Mouse (Mus musculus) stomach, postnatal 0 days (tissue): ENCODE measurements at regions not wholly inside any gene's neighbourhood (a gene's known extent, or its start where the extent isn't known, plus 50 kb on each side); places are given as distances from the start of the nearest gene placed in this dataset.

Experiments used
- CTCF ChIP-seq: IDR thresholded peaks from 2 replicates; pipeline ENCODE4 v1.5.1; 2016; ENCODE audit warnings: antibody characterized with exemption, low read depth, mild to moderate bottlenecking, moderate library complexity
- EP300 ChIP-seq: optimal IDR thresholded peaks from 2 replicates; pipeline ENCODE3; 2016; ENCODE audit warnings: antibody characterized with exemption

DNA sequence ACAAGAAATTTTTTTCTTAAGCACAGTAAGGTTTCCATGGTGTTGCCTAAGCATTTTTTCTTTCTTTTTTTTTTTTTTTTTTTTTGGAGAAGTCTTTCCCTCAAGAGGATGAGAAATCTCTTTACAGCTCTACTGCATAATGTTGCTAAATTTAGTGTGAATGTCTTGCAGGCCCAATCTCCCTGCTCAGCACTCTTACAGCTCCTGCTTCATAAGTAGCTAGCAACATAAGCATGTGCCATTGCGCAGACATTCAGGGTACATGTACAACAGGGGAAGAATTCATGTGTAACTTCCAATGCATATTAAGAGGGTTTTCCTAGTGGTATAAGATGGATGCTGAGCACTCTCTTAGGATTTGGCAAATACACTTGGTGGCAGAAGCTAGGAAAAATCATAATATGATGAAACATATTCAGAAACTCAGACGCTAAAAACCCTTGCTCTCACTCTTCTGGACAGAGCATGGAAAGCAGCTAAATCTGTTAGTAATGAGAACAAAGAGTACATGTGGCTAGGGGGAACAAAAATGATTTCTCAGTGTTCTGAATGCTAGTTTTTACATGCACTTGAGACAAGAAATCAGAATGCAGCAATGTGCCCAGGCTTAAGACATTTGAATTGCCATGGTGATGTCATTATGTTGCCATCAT, 155.8 kb upstream of the Fut9 start:
- TF ChIP-seq CTCF (no peak), EP300 (no peak)
